Mouse (Mus musculus): Measurements from ENCODE around the gene Wfikkn1.

Wfikkn1 gene

DNA sequence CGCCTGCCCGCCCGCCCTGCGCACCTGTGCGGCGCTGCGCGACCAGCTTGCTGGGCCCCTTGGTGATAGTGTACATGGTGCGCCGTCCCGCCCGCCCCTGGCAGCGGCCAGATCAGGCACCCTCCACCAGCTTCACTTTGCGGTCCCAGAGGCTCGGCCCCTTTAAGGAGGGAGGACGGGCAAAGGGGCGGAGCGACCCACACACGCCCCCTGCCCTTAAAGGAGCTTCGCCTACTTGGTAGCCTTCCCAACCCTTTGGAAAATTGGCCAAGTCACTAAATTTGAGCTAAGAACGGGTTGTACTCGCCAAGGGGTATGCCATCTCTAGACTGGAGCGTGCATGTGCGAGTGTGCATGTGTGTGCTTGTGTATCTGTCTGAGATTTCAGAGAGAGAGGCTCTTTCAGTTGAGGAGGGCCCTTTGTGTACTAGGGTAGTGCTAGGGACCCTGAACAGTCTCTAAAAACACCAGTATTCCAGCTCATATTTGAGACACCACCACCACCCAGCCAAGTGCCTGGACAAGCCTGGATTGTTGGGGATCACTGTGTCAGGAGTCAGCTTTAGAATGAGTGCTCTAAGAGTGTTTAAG, 12.0 kb downstream of the Wfikkn1 start, which contains the start of gene Mcrip2:
Mcrip2 (minus strand) TSS at position 164 of the 591 bp plus-strand sequence.
- peak; percentile 76 to 83 for DNase-seq (ENCODE audit: low spot score in 2 of 2)

DNA sequence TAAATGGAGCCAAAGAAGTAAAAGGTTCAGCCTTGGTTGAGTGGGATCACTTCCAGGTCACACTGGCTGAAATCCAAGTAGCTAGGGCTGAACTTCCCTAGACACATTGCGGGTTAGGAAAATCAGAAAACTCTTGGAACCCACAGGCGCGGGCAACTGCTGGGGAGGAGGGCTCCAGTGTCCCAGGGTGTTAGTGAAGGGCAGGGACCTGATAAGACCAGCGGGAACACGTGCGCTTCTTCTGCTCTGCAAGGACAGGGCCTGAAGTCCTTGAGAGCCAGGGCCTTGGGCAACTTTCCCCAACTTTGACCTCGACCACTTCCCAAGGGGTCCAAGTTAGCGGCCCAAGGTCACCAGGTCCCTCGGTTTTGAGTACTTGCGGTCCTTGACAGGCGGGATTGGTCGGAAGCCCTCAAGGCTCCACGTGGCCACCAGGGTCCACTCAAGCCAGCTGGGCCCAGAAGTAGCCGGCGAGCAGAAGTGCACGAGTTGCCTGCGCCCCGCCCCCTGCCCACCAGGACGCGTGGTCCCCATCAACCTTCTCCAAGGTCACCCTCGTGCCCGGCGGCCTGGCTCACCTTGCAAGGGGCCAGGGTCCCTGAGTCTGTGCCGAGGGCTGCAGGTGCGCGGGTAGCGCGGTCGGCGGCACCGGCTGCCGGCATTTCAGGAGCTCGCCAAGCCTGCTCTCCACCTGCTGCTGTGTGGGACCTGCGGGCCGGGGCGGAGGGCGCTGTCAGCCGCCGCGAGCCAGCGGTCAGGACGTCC, 12.6 kb downstream of the Wfikkn1 start:
- peak in 1 of 2 experiments; percentile 64 for DNase-seq (ENCODE audit: low spot score in 2 of 2)

GRCm38 (mm10) chr17:25867509-25867835, 13.2 kb downstream of the Wfikkn1 start:
- no peak for DNase-seq (ENCODE audit: low spot score in 2 of 2)

- no peak for DNase-seq (ENCODE audit: low spot score in 2 of 2)
Measured at GRCm38 (mm10) chr17:25866172-25866571, 14.5 kb downstream of the Wfikkn1 start.

GRCm38 (mm10) chr17:25865288-25865687, 15.4 kb downstream of the Wfikkn1 start:
- no peak for DNase-seq (ENCODE audit: low spot score in 2 of 2)

DNA sequence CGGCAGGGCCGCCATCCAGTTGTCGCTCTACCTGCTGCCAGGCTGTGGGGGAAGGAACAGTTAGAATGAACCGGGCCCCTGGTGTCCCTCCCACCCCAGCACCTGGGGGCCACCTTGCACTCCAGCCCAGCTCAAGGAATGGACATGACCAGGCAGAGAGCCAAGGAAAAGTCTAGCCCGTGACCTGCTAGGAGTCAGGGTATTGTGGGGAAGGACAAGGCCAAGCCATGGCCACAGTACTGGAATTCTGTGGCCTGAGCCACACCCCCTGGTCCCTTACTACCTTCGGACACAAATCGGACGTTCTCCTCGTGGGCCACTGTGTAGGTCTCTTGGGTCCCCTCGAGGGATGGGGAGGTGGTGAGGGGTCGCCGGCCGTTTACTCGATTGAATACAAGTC, 16.3 kb downstream of the Wfikkn1 start:
- DNase-seq (ENCODE audit: low spot score in 2 of 2), result no peak

GRCm38 (mm10) chr17:25863681-25864080, 17.0 kb downstream of the Wfikkn1 start:
- no peak for DNase-seq (ENCODE audit: low spot score in 2 of 2)

DNA sequence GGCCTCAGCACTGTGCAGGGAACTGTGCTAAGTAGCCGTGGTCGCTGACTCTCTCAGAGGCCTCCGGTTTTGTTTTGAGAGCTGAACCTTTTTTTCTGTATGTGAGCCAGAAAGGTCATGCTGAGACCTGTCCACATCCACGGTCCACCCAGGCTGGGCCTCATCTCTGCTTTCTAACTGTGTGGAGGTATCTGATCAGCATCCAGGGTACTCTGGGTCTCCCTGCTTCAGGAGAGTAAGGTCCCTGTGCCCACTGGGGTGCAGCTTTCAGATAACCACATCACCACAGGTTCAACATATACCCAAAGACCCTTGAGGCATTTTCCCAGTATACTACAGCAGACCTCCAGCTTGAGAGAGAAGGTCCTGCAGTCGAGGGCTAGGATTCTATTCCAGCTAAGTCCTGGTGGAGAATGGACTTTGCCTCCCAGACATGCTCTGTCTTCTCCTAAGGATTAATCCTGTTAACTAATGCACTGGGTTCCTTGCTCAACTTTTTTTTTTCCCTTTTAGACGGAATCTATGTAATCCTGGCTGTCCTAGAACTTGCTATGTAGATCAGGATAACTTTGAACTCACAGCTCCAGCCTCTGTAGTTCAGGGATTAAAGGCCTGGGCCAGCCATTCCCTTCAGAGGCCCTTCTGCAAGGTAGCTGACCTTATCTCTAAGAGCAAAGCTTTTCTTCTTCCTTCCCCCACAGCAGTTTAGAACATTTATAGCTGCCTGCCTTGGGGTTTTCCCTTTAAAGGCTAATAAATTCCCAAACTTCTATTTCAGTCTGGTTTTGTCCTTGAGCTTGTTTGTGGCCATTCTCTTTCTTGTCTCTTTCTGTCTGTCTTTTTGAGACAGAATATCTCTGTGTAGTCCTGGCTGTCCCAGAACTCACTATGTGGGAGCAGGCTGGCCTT, 18.7 kb downstream of the Wfikkn1 start:
- no peak for DNase-seq (ENCODE audit: low spot score in 2 of 2)

GRCm38 (mm10) chr17:25860832-25861703, 19.6 kb downstream of the Wfikkn1 start, which contains the start of gene Wdr90:
TSS of gene Wdr90 (minus strand) at chr17:25861501.
- DNase-seq (ENCODE audit: low spot score in 2 of 2), result peak; percentile 84 to 89

- no peak for DNase-seq (ENCODE audit: low spot score in 2 of 2)
Measured at GRCm38 (mm10) chr17:25860229-25860628, 20.4 kb downstream of the Wfikkn1 start.

GRCm38 (mm10) chr17:25844396-25844901, 36.2 kb downstream of the Wfikkn1 start, which contains the start of gene Rhot2:
TSS of gene Rhot2 (minus strand) at chr17:25844851.
- DNase-seq (ENCODE audit: low spot score in 2 of 2), result peak; percentile 91 to 97

GRCm38 (mm10) chr17:25843636-25844395, 36.8 kb downstream of the Wfikkn1 start:
- no peak for DNase-seq (ENCODE audit: low spot score in 2 of 2)

DNA sequence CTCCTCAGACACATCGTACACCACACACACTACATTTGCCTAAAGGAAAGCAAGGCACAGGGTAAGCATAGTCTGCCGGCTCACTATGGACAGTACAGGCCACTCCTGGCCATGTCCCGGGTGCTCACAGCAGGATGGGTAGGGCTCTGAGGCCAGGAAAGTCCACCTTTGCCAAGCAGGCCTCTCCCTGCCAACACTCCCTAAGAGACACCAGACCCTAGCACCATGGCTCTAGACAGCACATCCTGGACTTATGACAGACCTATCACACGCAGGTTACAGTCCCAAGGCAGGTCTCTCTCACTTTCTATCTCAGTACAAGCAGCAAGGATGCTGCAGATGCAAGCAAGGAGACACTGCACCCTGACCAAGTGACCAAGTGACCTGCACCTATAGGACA, 37.5 kb downstream of the Wfikkn1 start:
- DNase-seq (ENCODE audit: low spot score in 2 of 2), result no peak

GRCm38 (mm10) chr17:25842509-25842908, 38.1 kb downstream of the Wfikkn1 start:
- DNase-seq (ENCODE audit: low spot score in 2 of 2), result no peak

DNA sequence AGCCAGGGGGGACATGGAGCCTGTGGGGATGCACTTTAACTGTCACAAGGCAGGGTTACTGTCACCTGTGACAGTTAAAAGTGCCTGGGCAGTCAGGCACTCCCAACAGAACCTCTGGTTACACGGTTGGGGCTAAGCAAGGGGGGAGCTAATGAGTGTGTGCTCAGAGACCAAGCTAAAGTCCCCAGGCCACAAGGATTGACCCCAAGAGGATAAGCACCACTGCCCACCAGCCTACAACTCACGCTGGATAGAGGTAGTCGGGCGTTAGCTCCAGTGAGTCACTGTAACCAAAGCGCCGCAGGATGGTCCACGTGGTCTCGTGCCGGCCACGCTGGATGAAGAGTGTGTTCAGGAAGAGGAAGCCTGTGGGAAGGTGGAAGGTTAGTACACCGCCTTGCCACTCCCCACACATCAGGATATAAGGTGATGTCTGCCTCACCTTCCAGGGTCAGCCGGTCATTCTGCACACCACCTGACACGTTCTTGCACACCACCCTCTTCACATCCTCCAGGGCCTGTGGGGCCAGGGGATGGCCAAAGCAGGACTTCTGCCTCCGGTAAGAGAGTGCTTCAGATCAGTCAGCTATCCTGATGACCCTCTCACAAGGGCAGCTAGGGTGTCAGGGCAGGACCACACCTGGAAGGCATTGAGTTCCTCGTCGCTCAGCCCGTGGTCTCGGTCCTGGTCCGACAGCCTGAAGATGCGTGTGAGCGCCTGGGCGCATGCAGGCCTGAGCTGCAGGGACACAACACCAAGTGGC, 39.4 kb downstream of the Wfikkn1 start, which contains the start of gene Gm20683:
Gm20683 (minus strand) TSS at position 647 of the 764 bp plus-strand sequence.
- no peak for DNase-seq (ENCODE audit: low spot score in 2 of 2)

- DNase-seq (ENCODE audit: low spot score in 2 of 2), result no peak
Measured at GRCm38 (mm10) chr17:25840519-25840918, 40.1 kb downstream of the Wfikkn1 start.

DNA sequence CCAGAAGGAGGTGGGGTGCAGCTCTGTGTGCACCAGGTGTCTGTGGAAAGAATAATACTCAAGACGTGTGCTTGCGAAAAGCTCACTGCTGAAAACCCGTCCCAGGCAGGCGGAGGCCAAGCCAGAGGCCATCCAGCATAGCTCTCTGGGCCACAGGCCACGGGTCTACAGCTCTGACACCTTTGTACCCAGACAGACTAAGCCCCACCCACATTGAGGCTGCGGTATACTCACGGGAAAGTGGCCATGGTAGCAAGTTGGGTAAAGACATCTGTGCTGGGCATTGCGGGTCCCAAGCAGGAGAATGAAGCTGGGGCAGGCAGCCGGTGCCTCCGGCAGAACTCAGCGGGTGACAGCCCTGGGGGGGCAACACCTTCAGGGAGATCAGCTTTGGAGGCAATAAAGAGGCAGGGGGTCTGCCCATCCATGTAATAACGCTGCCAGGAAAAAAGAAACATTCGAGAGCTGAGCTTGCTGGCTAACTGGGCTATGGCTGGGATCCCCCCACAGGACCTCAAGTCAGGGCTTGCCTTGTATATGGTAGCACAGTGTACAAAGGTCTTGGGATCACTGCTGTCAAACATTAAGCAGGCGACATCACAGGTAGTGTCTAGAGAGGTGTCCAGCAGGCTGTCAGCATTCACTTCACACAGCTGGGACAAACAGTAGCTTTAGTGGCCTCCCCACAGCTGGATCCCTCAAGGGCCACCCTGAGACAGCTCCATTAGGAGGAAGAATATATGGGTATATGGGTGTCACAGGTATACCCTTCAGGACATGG, 41.0 kb downstream of the Wfikkn1 start:
- DNase-seq (ENCODE audit: low spot score in 2 of 2), result no peak

DNA sequence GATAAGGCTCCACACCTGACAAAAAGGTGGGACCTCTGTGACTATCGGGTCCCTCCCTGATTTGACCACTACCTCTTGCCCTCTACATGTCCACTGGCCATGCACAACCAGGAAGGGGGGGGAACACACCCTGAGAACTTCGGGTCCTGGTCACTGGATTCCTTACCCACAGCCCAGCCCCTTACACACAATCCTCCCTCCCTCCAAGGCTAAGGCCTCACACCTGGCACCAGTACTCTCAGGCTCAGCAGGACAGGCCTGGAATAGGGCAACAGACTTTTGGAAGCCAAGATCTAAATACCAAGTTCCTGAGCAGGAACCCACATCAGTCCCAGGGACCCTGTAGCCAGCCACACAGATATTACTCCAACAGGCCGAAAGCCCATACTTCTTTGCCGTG, 41.8 kb downstream of the Wfikkn1 start:
- no peak for DNase-seq (ENCODE audit: low spot score in 2 of 2)

GRCm38 (mm10) chr17:25837533-25837932, 43.1 kb downstream of the Wfikkn1 start:
- DNase-seq (ENCODE audit: low spot score in 2 of 2), result no peak

Measured in urinary bladder, postnatal 36 days (tissue).